Mouse (Mus musculus): ENCODE data around the gene 4930503B20Rik.

GRCm38 (mm10) chr3:146628227-146628982 is 22.7 kb downstream of the 4930503B20Rik start:
- TF ChIP-seq POLR2A (IDR thresholded peaks at IDR 0.05; ENCODE audit: extremely low read depth, insufficient read depth, low read length) (no peak), CTCF (IDR thresholded peaks at IDR 0.05; ENCODE audit: extremely low read depth, insufficient read depth, low read length) (no peak)
